Mouse (Mus musculus): ENCODE data around the gene Pitpnc1. TPM values are rescaled to one million over a fixed set of nuclear protein-coding genes. Genes with fewer than 3 reads are reported as not detected.

Gene Pitpnc1
- polyA plus RNA-seq, 1 experiment: 0.25 TPM

- Histone ChIP-seq H3K27me3 (ENCODE audit: control insufficient read depth, insufficient read depth, insufficient read length) (peaks cover 21% of the 10 kb centered on the region), H3ac (ENCODE audit: control insufficient read depth, insufficient read length, low read depth) (no peak overlapping the region), H3K79me3 (ENCODE audit: low read depth) (no peaks in the 10 kb centered on the region), H3K36me3 (ENCODE audit: control insufficient read depth, insufficient read depth) (no peaks in the 10 kb centered on the region), H3K79me2 (ENCODE audit: control insufficient read depth, insufficient read depth) (no peaks in the 10 kb centered on the region), H3K4me3 (ENCODE audit: insufficient read depth, poor library complexity, severe bottlenecking) (no peak overlapping the region)
- TF ChIP-seq USF1 (IDR thresholded peaks at IDR 0.05; ENCODE audit: low read depth): no peak
- no peak for TF ChIP-seq MAX (IDR thresholded peaks at IDR 0.05)
- TF ChIP-seq FOSL1 (IDR thresholded peaks at IDR 0.05; ENCODE audit: insufficient read depth, low read length, poor library complexity, severe bottlenecking): no peak
- no peak for TF ChIP-seq MYOG (IDR thresholded peaks at IDR 0.05; ENCODE audit: control insufficient read depth, extremely low read depth, insufficient read length)
- TF ChIP-seq CEBPB (IDR thresholded peaks at IDR 0.05; ENCODE audit: low read depth): no peak
- TF ChIP-seq MYOD1 (IDR thresholded peaks at IDR 0.05; ENCODE audit: control insufficient read depth, insufficient read length, low read depth): no peak
- no peak for TF ChIP-seq CTCF (IDR thresholded peaks at IDR 0.05; ENCODE audit: control insufficient read depth, insufficient read depth, insufficient read length)
Measured at GRCm38 (mm10) chr11:107264889-107265615, 205.4 kb downstream of the Pitpnc1 start.

DNA sequence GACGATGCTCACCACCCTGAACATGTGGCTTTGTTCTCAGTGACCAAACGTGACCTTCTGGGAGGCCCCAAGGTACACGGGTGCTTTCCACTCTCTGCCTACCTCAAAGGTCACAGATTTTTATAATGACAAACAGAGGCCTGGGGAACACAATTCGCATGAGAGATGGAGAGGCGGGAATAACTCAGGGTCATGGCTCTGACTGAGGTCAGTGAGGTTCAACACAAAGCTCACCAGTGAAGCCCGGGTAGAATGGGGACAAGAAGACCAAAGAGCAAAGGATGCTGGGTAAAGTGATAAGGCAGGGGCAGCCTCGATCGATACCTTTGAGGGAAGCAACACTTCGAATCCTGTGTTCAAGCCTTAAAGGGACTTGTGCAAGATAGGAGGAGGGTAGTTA is 206.7 kb downstream of the Pitpnc1 start:
- no peak overlapping the region for H3ac ChIP-seq (ENCODE audit: control insufficient read depth, insufficient read length, low read depth)
- no peak for TF ChIP-seq CEBPB (IDR thresholded peaks at IDR 0.05; ENCODE audit: low read depth)
- no peak for TF ChIP-seq MYOD1 (IDR thresholded peaks at IDR 0.05; ENCODE audit: control insufficient read depth, insufficient read length, low read depth)
- TF ChIP-seq MAX (IDR thresholded peaks at IDR 0.05): no peak
- TF ChIP-seq FOSL1 (IDR thresholded peaks at IDR 0.05; ENCODE audit: insufficient read depth, low read length, poor library complexity, severe bottlenecking): no peak
- no peak for TF ChIP-seq CTCF (IDR thresholded peaks at IDR 0.05; ENCODE audit: control insufficient read depth, insufficient read depth, insufficient read length)
- no peak for TF ChIP-seq MYOG (IDR thresholded peaks at IDR 0.05; ENCODE audit: control insufficient read depth, extremely low read depth, insufficient read length)
- no peak for TF ChIP-seq USF1 (IDR thresholded peaks at IDR 0.05; ENCODE audit: low read depth)
- H3K79me2 ChIP-seq (ENCODE audit: control insufficient read depth, insufficient read depth): no peaks in the 10 kb centered on the region
- no peaks in the 10 kb centered on the region for H3K79me3 ChIP-seq (ENCODE audit: low read depth)
- no peak overlapping the region for H3K4me3 ChIP-seq (ENCODE audit: insufficient read depth, poor library complexity, severe bottlenecking)
- H3K36me3 ChIP-seq (ENCODE audit: control insufficient read depth, insufficient read depth): no peaks in the 10 kb centered on the region
- peaks cover 29% of the 10 kb centered on the region for H3K27me3 ChIP-seq (ENCODE audit: control insufficient read depth, insufficient read depth, insufficient read length)

DNA sequence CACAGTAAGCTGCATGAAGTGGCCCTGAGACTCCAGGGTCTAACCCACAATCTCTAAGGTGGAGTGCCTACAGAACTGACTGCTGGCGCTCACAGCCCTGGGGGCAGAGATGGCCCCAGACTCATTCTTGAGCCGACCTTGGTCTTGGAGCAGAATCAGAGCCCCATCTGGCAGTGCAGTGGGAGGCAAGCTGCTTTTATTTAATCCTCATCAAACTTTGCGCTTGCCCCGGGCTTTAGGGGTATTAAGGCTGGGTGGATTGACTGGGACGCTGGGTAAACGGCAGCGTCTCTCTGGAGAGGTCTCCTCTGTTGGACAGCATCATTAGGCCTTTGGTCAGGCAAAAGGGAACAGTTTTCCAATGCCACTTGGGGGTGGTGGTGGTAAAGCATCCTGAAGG is 211.1 kb downstream of the Pitpnc1 start:
- peaks cover 31% of the 10 kb centered on the region for H3K27me3 ChIP-seq (ENCODE audit: control insufficient read depth, insufficient read depth, insufficient read length)
- H3K4me3 ChIP-seq (ENCODE audit: insufficient read depth, poor library complexity, severe bottlenecking): no peak overlapping the region
- H3ac ChIP-seq (ENCODE audit: control insufficient read depth, insufficient read length, low read depth): no peak overlapping the region
- H3K79me2 ChIP-seq (ENCODE audit: control insufficient read depth, insufficient read depth): no peaks in the 10 kb centered on the region
- no peaks in the 10 kb centered on the region for H3K36me3 ChIP-seq (ENCODE audit: control insufficient read depth, insufficient read depth)
- no peaks in the 10 kb centered on the region for H3K79me3 ChIP-seq (ENCODE audit: low read depth)
- TF ChIP-seq MYOG (IDR thresholded peaks at IDR 0.05; ENCODE audit: control insufficient read depth, extremely low read depth, insufficient read length) (no peak), MYOD1 (IDR thresholded peaks at IDR 0.05; ENCODE audit: control insufficient read depth, insufficient read length, low read depth) (no peak), USF1 (IDR thresholded peaks at IDR 0.05; ENCODE audit: low read depth) (no peak), CEBPB (IDR thresholded peaks at IDR 0.05; ENCODE audit: low read depth) (no peak), CTCF (IDR thresholded peaks at IDR 0.05; ENCODE audit: control insufficient read depth, insufficient read depth, insufficient read length) (no peak), MAX (IDR thresholded peaks at IDR 0.05) (no peak), FOSL1 (IDR thresholded peaks at IDR 0.05; ENCODE audit: insufficient read depth, low read length, poor library complexity, severe bottlenecking) (no peak)

DNA sequence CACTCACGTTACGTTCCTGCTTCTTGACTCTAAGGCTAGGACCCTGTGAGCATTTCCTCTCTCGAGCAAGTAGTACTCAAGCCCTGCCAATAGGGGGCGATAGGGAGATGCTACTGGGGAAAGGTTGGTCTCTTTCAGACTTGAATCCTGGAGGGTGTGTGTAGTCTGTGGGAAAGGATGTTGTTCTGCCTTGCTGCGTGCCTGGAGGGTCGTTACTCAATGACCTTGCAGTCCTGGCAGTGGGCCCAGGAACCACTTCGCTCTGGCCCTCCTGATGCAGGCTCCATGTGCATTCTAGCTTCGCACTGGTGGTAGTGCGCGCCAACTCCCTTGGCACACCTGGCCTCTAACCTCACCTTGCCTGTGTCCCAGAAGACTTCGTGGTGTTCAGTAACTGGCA is 215.3 kb downstream of the Pitpnc1 start:
- H3K79me2 ChIP-seq (ENCODE audit: control insufficient read depth, insufficient read depth): no peaks in the 10 kb centered on the region
- peaks cover 13% of the 10 kb centered on the region for H3K27me3 ChIP-seq (ENCODE audit: control insufficient read depth, insufficient read depth, insufficient read length)
- no peaks in the 10 kb centered on the region for H3K79me3 ChIP-seq (ENCODE audit: low read depth)
- H3ac ChIP-seq (ENCODE audit: control insufficient read depth, insufficient read length, low read depth): no peak overlapping the region
- no peak overlapping the region for H3K4me3 ChIP-seq (ENCODE audit: insufficient read depth, poor library complexity, severe bottlenecking)
- H3K36me3 ChIP-seq (ENCODE audit: control insufficient read depth, insufficient read depth): no peaks in the 10 kb centered on the region
- TF ChIP-seq CEBPB (IDR thresholded peaks at IDR 0.05; ENCODE audit: low read depth) (no peak), MYOD1 (IDR thresholded peaks at IDR 0.05; ENCODE audit: control insufficient read depth, insufficient read length, low read depth) (no peak)

DNA sequence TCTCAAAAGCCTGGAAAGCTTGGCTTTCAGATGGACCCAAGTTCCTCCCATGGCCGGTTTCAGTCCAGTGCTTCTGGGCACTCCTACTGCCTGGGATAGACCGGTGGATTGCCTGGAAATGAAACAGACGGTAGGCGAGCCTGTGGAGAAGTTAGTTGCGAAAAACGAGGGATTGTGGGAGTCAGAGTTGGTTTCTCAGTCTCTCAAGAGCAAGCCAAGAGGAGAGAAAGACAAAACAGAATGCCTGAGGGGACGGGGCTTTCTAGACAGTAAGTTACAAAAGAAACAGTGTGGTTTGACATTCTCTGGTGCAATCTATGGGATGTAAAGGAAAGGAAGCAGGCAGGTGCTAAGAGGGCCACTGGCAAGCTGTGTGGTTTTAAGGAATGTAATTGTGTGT is 216.3 kb downstream of the Pitpnc1 start:
- Histone ChIP-seq H3K79me2 (ENCODE audit: control insufficient read depth, insufficient read depth) (no peaks in the 10 kb centered on the region), H3K79me3 (ENCODE audit: low read depth) (no peaks in the 10 kb centered on the region), H3K4me3 (ENCODE audit: insufficient read depth, poor library complexity, severe bottlenecking) (no peak overlapping the region), H3K27me3 (ENCODE audit: control insufficient read depth, insufficient read depth, insufficient read length) (peaks cover 5% of the 10 kb centered on the region), H3K36me3 (ENCODE audit: control insufficient read depth, insufficient read depth) (no peaks in the 10 kb centered on the region), H3ac (ENCODE audit: control insufficient read depth, insufficient read length, low read depth) (no peak overlapping the region)
- TF ChIP-seq MYOD1 (IDR thresholded peaks at IDR 0.05; ENCODE audit: control insufficient read depth, insufficient read length, low read depth) (no peak), CEBPB (IDR thresholded peaks at IDR 0.05; ENCODE audit: low read depth) (no peak), USF1 (IDR thresholded peaks at IDR 0.05; ENCODE audit: low read depth) (no peak), FOSL1 (IDR thresholded peaks at IDR 0.05; ENCODE audit: insufficient read depth, low read length, poor library complexity, severe bottlenecking) (no peak), MAX (IDR thresholded peaks at IDR 0.05) (no peak), CTCF (IDR thresholded peaks at IDR 0.05; ENCODE audit: control insufficient read depth, insufficient read depth, insufficient read length) (no peak), MYOG (IDR thresholded peaks at IDR 0.05; ENCODE audit: control insufficient read depth, extremely low read depth, insufficient read length) (no peak)

GRCm38 (mm10) chr11:107252026-107252425 is 218.5 kb downstream of the Pitpnc1 start:
- Histone ChIP-seq H3K27me3 (ENCODE audit: control insufficient read depth, insufficient read depth, insufficient read length) (peaks cover 3% of the 10 kb centered on the region), H3ac (ENCODE audit: control insufficient read depth, insufficient read length, low read depth) (no peak overlapping the region), H3K79me3 (ENCODE audit: low read depth) (no peaks in the 10 kb centered on the region), H3K4me3 (ENCODE audit: insufficient read depth, poor library complexity, severe bottlenecking) (no peak overlapping the region), H3K36me3 (ENCODE audit: control insufficient read depth, insufficient read depth) (no peaks in the 10 kb centered on the region), H3K79me2 (ENCODE audit: control insufficient read depth, insufficient read depth) (no peaks in the 10 kb centered on the region)
- TF ChIP-seq MYOD1 (IDR thresholded peaks at IDR 0.05; ENCODE audit: control insufficient read depth, insufficient read length, low read depth): no peak
- TF ChIP-seq FOSL1 (IDR thresholded peaks at IDR 0.05; ENCODE audit: insufficient read depth, low read length, poor library complexity, severe bottlenecking): no peak
- no peak for TF ChIP-seq USF1 (IDR thresholded peaks at IDR 0.05; ENCODE audit: low read depth)
- no peak for TF ChIP-seq CTCF (IDR thresholded peaks at IDR 0.05; ENCODE audit: control insufficient read depth, insufficient read depth, insufficient read length)
- TF ChIP-seq MAX (IDR thresholded peaks at IDR 0.05): no peak
- TF ChIP-seq CEBPB (IDR thresholded peaks at IDR 0.05; ENCODE audit: low read depth): no peak
- TF ChIP-seq MYOG (IDR thresholded peaks at IDR 0.05; ENCODE audit: control insufficient read depth, extremely low read depth, insufficient read length): no peak

Measured in C2C12 (cell line).